Mouse (Mus musculus): ENCODE measurements at regions not wholly inside any gene's neighbourhood (a gene's known extent, or its start where the extent isn't known, plus 50 kb on each side); places are given as distances from the start of the nearest gene placed in this dataset.

DNA sequence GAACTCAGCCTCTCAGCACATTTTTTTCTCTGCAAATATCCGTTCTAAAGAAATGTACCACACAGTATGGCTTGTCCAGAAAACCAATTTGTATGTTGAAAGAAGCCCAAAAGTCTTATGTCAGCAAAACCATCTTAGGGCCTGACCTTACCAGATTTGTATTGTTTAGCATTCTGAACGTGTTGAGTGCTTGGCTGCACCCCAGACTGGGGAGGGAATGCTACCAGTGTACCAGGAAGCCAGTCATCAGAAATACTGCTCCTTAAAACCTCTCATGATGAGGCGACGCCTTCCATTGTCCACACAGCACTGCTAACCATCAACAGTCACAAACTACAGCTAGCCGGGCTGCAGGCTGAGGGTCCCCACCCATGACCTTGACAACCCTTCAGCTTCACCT, 148.3 kb upstream of the Irx5 start:
- peak; percentile 22 to 58 for DNase-seq

DNA sequence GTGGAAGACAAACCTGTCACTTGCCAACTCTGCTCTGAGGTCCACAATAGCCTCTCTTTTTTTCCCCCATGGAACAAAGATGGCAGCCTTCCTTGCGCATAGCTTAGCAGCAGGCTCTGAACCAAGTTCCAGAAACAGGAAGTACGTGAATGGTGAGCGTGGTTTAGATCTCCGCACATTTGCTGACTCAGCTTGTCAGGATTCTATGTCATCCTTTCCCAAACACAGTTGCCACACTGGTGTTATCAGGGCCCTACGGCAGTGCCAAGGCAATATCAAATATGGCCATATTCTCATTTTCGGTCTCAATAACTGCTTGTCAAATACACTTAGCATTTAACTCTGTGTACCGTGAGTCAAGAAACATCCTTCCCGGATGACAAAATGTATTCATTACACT, 161.8 kb upstream of the Irx5 start:
- DNase-seq = no peak

DNA sequence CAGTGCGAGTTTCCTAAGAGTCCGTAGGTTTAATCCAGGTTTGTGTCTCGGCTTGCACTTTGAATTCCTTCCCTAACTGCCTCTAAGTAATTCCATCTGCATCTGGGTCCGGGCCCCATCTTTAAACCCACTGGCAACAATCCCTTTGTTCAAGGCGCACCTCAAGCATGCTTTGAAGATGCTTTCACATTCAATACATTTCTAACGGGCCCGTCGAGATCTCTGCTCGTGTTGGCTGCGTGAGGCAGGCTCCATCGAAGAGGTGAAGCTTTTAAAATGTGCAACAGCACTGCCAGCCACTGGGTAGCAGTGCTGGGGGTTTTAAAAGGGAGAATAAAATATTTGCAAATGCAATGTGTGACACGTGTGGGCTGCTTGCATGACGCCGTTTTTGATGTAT, 163.4 kb upstream of the Irx5 start:
- no peak for DNase-seq

DNA sequence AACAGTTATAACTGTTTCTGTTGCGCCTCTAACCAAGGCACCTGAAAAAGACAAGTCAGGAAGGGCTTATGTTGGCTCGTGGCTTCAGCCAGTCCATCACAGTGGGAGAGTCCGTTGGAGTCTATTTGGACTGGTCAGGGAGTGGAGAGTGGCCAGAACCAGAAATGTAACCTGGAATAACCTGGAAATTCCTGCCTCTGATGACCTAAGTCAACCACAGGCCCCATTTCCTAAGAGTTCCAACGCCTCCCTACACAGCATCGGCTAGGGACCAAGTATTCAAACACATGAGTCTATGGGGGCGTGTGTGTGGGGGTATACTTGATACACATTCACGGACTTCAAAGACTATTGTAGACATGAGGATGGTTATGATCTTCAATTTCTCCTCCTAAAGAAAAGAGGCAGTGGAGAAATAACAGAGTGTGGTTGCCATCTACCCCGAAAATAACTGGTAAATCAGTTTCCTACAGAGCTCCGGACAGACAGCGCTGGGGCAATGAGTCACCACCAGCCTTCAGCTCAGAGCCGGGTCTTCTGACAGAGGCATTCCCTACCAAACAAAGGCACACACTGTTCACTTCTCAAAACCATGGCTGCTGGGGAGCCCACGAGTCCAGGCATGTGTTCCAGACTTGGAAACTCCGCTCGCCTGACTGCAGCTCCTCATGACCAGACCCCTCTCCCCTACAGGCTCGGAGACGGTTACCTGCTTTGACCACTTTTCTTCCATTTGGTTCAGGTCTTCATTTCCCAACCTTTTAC, 167.0 kb upstream of the Irx5 start:
- DNase-seq = no peak

DNA sequence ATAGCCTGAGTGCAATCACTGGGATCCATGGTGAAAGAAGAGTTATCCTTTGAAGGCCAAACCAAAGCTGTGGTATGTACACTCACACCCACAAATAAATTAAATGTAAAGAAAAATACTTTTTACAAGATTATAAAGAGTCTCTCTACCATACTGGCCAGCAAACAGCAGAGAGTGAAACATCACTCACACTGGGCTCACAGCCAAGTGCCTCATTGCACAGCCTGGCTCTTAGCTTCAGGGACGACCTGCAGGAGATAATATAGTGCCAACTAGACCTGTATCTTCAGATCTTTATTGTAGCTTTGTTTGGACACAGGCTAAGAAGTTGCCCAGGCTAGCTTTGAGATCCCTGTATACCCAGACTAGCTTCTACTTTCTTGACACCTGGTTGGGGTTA, 174.1 kb upstream of the Irx5 start:
- DNase-seq = no peak

DNA sequence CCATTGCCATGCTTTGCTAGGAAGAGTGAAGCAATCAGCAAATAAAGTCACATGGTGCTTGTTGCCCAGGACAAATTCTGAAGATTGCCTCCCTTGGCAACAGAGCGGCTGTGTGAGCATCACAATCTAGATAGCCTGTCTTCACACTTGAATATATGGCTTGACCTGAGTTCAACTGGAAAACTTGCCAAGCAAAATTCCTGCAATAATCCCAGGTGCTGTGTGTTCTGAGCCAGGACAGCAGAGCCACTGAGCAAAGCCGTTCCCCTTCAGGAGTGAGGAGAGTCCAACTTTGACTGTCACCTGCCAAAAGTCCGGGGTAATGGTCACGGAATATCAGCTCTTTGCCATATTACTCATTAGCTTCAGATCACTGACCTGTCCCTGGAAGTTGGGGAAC, 176.8 kb upstream of the Irx5 start:
- DNase-seq = no peak

DNA sequence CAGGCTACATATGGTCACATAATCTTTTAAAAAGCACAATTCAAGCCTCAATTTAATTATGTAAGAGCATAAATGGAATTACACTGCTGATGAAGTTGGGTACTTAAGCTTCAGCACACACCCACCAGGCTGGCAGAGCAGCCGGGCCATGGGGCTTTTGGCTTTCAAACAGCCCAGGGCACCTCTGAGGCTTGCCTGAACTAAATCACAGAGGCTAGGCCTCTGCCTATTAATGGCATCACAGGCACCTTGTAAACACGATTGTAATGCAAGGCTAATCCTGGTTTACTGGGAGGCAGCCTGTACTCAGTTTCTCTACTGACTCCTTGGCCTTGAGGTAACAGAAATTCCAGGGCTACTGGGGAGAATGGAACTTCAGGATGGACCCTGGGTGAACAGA, 178.1 kb upstream of the Irx5 start:
- DNase-seq = no peak

DNA sequence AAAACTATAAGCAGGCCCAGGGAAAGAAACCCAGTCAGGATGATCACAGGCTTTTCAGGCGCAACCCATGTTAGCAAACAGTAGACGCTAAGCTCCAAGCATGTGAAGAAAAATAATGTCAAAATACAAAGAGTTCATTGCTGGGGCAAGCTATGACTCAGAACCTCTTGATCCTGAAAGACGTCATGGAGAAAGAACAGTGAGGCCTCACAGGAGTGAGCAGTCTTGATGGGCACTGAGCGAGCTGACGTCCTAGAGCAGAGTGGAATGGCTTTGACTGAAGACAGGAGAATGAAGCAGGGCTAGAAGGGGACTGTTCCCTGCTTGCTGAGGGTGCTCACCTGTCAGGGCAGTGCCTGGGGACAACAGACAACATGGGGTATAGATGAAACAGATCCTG, 181.3 kb upstream of the Irx5 start:
- DNase-seq = no peak

DNA sequence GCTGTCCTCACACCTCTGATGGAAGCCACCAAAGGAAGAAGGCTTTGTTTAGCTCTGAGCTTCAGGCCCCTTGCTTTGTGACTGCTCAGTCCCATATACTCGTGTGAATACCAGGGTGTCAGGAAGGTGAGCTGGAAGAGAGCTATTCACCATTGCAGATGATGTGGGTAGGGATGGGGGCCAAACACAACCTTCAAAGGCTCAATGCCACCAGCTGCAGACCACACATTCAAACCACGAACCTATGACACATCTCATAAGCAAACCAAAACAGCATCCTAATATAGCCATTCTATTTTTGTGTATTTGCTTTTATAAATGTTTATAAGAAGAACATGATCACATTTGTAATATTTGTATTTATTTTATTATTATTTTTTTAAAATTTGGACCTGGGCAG, 183.3 kb upstream of the Irx5 start:
- no peak for DNase-seq

DNA sequence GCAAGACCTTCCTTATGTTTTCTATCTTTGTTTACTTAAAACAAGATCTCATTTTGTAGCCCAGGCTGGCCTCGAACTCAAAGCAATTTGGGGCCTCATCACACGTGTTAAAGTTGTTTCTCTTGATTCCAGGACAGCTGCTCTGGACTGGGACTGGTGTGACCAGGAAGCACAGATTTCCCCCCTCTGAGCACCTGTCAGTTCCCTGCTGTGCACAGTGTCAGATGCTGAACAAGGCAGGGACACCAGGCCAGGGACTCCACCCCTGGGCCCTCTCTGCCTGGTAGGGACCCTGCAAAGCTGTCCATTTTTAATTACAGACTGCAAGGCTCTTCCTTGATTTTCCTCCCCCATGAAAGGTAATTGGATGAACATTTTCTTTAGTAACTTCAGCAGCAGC, 185.8 kb upstream of the Irx5 start:
- DNase-seq = no peak

DNA sequence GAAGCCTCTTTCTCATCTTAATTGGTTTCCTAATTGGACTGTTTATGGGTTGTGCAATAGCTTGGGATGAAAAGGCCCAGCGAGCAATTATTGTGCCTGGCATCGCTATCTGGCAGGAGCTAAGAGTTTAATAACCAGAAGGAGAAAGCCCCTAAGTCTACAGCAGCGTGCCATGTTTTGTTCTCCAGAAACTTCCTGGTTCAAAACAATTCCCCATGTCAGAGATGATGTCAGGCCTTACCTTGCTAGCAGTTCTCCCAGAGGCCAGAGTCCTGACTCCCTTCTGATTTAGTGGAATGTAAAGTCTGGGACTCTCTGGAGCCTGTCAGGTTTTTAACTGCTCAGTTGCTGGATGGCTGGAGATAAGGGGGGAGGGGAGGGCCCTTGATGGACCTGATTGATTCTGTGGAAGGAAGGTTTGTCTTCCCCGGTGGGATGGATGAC, 190.1 kb upstream of the Irx5 start:
- no peak for DNase-seq

DNA sequence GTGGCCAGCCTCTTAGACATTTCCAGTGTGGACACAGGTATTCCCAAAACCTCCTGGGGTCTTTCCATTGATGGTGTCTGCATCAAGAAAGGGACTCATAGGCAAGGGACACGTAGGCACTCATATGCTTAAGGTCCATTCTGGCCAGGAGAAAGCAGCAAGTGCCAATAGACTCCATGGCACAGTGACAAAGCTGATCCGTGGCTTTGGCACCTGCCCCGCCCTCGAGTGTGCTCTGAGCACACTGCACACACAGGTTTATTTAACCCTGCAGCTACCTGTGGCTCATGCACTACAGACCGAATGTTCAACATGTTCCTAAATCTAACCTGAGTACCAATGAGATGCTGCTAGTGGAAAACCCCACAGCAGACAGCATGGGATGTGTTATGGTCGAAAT, 192.1 kb upstream of the Irx5 start:
- DNase-seq = no peak

DNA sequence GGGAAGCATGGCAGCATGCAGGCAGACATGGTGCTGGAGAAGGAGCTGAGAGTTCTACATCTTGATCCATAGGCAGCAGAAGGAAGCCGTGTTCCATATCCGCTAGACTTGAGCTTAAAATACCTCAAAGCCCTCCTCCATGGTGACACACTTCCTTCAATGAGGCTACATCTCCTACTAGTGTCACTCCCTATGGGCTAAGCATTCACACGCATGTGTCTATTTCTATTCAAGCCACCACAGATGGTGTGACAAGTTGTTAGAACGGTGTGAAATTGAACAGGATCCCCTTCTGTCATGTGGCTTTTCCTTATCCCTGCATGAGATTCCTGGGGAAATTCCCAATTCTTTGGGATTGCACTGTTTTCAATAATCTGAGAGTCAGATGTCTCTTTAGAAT, 192.9 kb upstream of the Irx5 start:
- DNase-seq = no peak

DNA sequence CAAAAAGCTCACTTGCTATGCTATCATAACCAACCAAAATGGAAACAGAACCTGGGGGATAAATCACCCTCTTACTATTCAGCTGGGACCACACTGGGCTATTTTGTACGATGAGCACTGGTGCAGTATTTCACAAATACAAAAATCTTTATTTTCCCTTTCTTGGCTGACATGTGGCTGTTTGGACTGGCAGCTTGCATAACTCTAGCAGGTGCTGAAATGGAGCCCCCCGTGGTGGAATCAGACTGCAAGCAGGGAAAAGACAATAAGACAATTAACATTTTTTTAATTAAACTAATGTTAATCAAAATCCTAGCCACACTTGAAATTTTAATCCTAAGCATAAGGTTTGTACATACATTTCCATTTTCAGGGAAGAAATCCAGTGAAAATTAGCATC, 196.4 kb upstream of the Irx5 start:
- DNase-seq = no peak

DNA sequence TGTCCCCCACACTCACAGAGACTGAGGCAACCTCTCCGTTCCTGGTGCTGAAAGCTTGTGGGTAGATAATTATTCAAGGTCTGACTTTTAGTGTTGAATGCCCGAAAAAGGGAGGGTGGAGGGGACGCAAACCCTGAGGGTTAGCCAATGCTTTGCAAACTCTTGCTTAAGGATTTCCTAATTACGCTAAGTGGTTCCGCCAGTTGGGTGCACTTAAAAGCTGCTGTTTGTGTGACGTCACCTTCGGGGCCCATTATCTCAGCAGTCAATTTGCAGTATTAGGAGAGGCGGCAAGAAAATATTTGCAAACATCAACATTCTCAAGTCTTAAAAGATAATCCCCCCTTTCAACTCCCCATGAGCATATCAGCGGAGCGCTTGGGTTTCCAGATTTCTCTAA, 199.2 kb upstream of the Irx5 start:
- DNase-seq = no peak

DNA sequence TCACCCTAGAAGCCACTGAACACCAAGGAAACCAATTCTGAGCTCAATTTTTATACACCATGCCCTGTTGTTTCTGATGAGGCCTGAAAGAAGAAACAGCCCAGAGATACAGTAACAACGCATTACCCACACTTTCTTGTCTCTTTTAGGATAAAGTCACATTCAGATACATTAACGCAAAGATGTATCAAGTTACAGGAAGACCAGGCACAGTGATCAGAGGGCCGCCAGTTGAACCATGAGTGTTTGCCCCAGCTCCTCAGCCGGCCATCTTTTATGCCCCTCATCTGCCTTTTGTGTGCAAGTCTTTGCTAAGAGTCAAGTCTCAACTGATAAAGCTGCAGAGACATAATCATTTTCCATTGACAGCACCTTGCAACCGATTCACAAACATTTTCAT, 204.9 kb upstream of the Irx5 start:
- no peak for DNase-seq

DNA sequence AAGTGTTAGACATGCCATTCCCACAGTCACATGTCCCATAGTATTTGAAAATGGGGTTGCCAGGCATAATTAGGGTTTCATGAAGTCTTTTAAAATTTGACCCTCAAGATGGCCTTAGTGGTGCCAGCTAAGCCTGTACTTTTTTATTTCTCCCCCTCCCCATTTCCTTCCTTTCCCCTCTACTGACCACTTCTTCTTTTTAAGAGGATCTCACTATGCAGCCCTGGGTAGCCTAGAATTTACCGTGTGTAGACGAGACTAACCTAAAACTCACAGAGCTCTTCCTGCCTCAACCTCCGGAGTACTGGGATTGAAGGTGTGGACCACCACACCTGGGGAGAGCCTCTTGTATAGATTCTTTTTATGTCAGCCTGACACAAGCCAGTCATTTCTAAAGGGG, 209.8 kb upstream of the Irx5 start:
- no peak for DNase-seq

DNA sequence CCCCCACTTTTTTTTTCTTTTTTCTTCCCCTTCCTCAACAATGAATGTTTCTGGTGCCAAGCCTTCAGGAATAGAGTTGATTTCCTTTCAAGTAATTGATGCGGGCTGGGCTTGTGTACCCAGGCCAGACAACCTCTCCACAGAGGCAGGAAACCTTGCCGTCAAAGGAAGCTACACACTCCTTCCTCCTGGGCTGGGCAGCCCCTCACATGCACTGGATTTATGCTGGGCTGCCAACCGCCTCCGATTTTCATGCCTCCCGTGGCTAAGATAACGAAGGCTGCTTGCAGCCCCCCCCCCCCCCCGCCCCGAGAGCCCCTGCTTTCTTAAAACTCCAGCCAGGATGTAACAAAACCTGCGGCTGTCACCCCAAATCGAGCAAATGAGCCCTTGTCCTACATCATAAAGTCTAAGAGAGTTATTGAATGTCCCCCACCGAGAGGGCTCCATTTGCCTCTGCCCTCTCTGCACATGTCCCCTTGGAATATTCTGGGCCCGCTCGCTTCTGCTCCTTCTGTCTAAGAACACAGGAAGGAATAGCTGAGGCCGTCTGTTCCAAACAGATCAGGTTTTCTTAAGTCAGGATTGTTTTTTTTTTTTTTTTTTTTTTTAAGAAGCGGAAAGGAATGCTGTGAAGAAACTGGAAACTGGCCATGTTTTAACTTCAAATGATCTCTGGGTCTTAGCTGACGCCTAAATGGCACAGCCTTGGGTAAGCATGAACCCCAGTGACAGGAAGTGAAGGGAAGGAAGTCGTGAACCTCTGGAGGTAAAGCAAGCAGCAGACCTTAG, 220.1 kb upstream of the Irx5 start:
- peak; percentile 26 to 60 for DNase-seq

DNA sequence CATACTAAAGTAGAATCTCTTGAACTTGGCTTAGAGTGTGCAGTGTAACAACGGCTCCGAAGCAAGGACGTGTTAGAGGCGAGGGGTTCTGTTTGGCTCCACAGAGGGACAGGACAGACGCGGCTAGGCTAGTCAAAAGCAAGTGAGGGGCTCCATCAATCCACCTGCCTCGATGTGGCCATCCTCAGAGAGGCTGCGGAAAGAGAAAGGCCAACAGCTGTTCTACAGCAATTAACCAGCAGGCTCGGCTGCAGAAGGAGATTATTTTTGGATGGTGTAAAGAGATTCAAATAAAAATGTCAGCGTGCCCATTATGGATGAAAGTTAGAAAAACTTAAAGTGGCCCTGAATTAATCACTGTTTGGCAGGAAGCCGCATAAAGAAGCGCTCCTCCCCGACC, 221.0 kb upstream of the Irx5 start:
- no peak for DNase-seq

DNA sequence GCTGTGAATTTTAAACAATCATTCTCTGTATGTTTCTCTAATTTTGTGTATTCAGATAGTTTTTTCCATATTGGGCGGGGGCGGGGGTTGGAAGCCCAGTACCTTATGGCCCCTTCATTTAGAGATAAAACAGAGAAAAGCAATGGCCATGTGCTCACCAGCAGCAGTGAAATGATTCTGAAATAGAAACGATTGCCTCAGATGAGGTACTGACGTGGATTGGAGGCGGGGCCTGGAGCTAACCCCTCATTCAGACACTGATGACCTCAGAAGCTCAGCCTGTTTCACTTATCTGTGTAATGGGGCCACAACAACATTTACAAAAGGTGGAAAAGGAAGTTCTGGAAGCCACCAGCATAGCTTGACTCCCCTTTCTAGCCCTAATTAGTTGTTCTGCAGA, 223.0 kb upstream of the Irx5 start:
- DNase-seq = no peak

DNA sequence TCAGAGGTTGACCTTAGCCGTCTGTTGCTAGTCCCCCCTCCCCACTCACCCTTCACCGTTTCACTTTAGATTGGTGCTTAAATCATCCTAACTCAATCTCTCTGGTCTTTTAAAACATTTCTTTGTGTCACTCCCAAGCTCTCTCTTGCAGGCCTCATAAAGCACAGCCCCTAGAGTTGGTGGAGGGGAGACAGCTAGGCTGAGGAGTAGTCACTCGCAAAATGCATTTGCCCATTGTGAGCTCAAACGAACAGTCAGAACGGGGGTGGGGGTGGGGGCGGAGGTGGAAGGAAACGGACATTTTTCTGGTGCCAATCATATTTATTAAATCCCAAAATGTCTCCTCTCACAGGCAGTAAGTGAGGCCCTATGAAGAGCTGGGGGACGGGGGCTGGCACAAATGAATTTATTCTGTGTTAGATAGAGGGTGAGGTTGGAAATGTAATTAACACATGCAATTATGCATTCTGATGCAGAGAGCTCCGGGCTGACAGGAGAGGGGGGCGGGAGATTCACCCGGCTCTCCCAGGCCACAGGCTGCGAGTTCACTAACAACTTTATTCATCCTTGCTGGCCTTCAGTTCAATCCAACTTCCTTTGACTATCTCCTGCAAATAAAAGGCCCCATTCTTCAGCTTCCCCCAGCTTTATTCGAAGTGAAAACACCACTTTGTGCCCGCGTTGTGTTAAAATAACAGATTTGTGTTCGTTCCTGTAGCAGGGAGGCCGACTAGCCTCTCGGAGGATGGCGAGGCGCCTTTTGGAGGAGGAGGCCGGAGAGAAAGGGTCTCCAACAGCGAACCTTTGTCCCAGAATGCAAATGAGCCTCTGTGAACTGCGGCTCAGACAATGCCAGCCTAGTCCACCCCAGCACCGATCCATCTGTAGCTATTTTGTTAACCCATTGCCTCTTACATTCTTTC, 223.7 kb upstream of the Irx5 start:
- DNase-seq = no peak

DNA sequence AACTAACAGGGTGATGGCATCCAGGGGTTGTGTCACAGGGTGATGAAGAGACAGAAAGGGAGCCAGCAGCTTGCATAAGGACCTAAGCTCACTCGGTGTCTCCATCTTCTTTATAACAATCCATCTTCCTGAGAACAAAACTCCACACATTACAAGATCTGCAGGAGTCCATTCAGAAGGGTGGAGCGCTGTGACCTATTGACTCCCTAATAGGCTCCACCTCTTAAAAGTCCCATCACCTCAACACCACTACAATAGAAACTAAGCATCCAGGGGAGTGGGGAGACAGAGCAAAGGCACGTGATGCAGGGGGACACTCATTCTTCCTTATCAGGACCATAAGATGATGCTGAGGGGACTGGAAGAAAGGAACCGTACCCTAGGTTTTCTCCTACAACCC, 224.5 kb upstream of the Irx5 start:
- DNase-seq = no peak

DNA sequence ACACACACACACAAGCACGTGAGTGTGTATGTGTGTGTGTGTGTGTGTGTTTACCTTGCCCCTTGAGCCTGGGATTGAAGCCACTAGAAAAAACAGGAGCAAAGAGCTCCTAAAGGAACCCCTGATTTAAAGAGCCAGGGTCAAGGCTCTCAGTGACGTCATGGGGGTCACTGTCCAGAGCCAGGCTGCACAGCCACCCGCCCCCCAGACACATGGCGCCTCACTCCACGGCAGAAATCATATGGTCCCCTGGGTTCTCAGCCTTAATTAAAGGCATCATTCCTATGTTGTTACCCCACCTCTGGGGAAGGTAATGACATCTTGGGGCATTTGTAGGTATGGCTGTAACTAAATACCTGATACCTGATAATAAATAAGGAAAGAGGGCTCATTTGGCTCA, 224.9 kb upstream of the Irx5 start:
- no peak for DNase-seq
